Mouse (Mus musculus): ENCODE results near the gene Pacsin2. TPM values are rescaled to one million over a fixed set of nuclear protein-coding genes. Genes with fewer than 3 reads are reported as not detected.

The Pacsin2 gene
- polyA plus RNA-seq, 1 experiment from 2014 or later = 59.3 TPM

GRCm38 (mm10) chr15:83344956-83345355 is 119.5 kb downstream of the Pacsin2 start:
- WGBS = 37% methylated on average over 7 of the region's 7 CpGs
- 0 out of 2 replicates have a peak overlapping the region, but pooled peaks have one; percentile 15 for H3K4me2 ChIP-seq
- no peak overlapping the region for H3K9ac ChIP-seq
- H3K36me3 ChIP-seq = peaks cover 18% of the 10 kb centered on the region
- H3K27ac ChIP-seq = peak overlapping the region; percentile 88
- peaks cover 32% of the 10 kb centered on the region for H3K4me1 ChIP-seq (replicated peaks)
- no peaks in the 10 kb centered on the region for H3K9me3 ChIP-seq (replicated peaks)
- no peaks in the 10 kb centered on the region for H3K27me3 ChIP-seq
- ATAC-seq (replicated peaks; ENCODE audit: insufficient number of reproducible peaks, insufficient read depth, low FRiP score, low read depth) = peak; percentile 81
- H3K4me3 ChIP-seq = no peak overlapping the region

GRCm38 (mm10) chr15:83344157-83344556 is 120.2 kb downstream of the Pacsin2 start:
- H3K9me3 ChIP-seq (replicated peaks) = no peaks in the 10 kb centered on the region
- peaks cover 18% of the 10 kb centered on the region for H3K36me3 ChIP-seq
- H3K4me2 ChIP-seq = no peak overlapping the region
- H3K27ac ChIP-seq = peak overlapping the region; percentile 88
- H3K4me3 ChIP-seq = no peak overlapping the region
- WGBS = 33% methylated on average over 7 of the region's 7 CpGs
- ATAC-seq (replicated peaks; ENCODE audit: insufficient number of reproducible peaks, insufficient read depth, low FRiP score, low read depth) = peak; percentile 20; the same call in 1 of the 2 replicates
- H3K9ac ChIP-seq = no peak overlapping the region
- H3K27me3 ChIP-seq = no peaks in the 10 kb centered on the region
- H3K4me1 ChIP-seq (replicated peaks) = peaks cover 29% of the 10 kb centered on the region

GRCm38 (mm10) chr15:83338908-83339307 is 125.5 kb downstream of the Pacsin2 start:
- H3K4me3 ChIP-seq = no peak overlapping the region
- H3K4me2 ChIP-seq = no peak overlapping the region
- peaks cover 56% of the 10 kb centered on the region for H3K36me3 ChIP-seq
- no peaks in the 10 kb centered on the region for H3K9me3 ChIP-seq (replicated peaks)
- ATAC-seq (replicated peaks; ENCODE audit: insufficient number of reproducible peaks, insufficient read depth, low FRiP score, low read depth) = no peak
- 86% methylated on average over 6 of the region's 6 CpGs for WGBS
- H3K27me3 ChIP-seq = no peaks in the 10 kb centered on the region
- no peak overlapping the region for H3K27ac ChIP-seq
- H3K4me1 ChIP-seq (replicated peaks) = peaks cover 6% of the 10 kb centered on the region
- no peak overlapping the region for H3K9ac ChIP-seq

DNA sequence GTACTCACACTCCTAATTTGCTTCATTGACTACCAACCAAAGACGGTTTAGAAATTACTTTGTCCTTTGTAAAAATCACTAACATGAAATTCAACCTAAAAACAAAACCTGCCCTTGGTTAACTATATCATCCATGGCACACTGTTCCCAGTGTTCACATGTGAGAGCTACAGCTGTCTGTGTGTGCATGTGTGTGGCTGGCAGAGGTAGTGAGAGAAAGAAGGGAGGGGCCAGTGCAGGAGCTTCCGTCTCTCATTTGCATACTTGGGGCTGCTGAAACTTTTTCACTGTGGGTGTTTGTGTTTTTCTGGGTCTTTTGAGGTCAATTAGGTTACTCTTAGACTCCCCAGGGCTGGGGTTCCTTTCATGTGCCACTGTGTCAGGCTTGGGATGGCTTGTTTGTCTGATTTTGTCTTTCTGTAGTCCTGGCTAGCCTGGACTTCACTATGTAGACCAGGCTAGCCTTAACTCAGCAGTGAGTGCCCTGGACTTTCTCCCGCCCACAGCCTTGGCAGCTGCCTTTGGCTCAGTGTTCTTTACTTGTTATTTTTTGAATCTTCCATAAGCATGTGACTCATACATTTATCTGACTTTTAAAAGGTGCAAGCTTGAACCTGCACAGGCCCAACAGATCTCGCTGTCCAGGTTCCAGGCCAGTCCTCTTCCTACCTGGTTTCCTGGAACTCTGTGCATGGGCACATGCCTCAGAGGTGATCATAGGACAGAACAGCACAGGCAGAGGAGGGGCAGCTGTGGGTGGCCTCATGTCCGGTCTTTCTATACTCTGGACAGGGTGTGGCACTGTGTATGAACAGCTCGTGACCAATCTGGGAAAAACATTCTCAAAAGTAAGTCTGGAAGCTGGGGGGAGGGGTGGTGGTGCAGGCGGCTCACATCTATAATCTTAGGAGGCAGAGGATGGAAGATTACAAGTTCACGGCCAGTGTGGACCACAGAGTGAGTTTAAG is 126.2 kb downstream of the Pacsin2 start:
- H3K9ac ChIP-seq = no peak overlapping the region
- H3K27ac ChIP-seq = no peak overlapping the region
- WGBS = 72% methylated on average over 8 of the region's 8 CpGs
- ATAC-seq (replicated peaks; ENCODE audit: insufficient number of reproducible peaks, insufficient read depth, low FRiP score, low read depth) = no peak
- H3K4me1 ChIP-seq (replicated peaks) = peaks cover 3% of the 10 kb centered on the region; the same call in 1 of the 2 replicates
- peaks cover 61% of the 10 kb centered on the region for H3K36me3 ChIP-seq
- H3K27me3 ChIP-seq = no peaks in the 10 kb centered on the region
- no peak overlapping the region for H3K4me2 ChIP-seq
- H3K4me3 ChIP-seq = no peak overlapping the region
- no peaks in the 10 kb centered on the region for H3K9me3 ChIP-seq (replicated peaks)

DNA sequence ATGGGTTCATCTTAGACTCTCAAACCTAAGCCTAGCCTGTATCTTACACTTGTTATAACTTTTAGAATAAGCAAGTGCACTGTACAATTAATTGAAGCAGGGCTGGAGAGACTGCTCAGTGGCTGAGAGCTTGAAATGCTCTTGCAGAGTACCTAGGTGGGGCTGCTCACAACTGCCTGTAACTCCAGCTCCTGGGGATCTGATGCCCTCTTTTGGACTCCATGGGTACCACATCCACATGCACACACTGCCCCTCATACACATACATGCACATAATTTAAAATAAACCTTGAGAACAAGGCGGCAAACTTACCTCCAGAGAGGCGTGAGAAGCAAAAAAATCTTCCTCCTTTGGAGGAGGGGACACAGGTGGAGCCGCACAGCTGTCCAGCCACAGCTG is 132.0 kb downstream of the Pacsin2 start:
- Histone ChIP-seq H3K36me3 (peaks cover 59% of the 10 kb centered on the region), H3K4me1 (replicated peaks) (no peaks in the 10 kb centered on the region), H3K27me3 (no peaks in the 10 kb centered on the region), H3K9me3 (replicated peaks) (no peaks in the 10 kb centered on the region), H3K9ac (no peak overlapping the region), H3K4me2 (no peak overlapping the region), H3K4me3 (no peak overlapping the region), H3K27ac (no peak overlapping the region)
- ATAC-seq (replicated peaks; ENCODE audit: insufficient number of reproducible peaks, insufficient read depth, low FRiP score, low read depth) = no peak
- 83% methylated on average over 3 of the region's 3 CpGs for WGBS

DNA sequence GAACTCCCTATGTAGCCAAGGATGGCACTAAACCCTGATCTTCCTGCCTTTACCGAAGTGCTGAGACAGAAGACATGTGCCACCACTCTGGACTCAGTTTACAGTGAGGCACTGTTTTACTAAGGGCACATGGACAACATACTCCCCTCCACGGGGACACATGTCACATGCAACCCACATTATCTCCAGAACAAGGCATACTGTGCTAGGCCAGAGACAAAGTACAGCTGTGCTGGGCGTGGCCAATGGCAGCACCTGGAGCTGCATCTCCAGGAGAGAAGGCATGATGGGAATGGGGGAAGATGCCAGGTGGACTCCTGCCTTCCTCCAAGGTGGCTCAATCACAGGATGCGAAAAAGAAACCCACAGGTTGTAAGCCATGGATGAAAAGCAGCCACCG is 135.5 kb downstream of the Pacsin2 start:
- H3K4me3 ChIP-seq = no peak overlapping the region
- H3K9me3 ChIP-seq (replicated peaks) = no peaks in the 10 kb centered on the region
- H3K9ac ChIP-seq = no peak overlapping the region
- no peaks in the 10 kb centered on the region for H3K27me3 ChIP-seq
- H3K4me1 ChIP-seq (replicated peaks) = peaks cover 3% of the 10 kb centered on the region; the same call in 1 of the 2 replicates
- no peak overlapping the region for H3K4me2 ChIP-seq
- peaks cover 46% of the 10 kb centered on the region for H3K36me3 ChIP-seq
- WGBS = 86% methylated on average over 5 of the region's 5 CpGs
- no peak overlapping the region for H3K27ac ChIP-seq
- ATAC-seq (replicated peaks; ENCODE audit: insufficient number of reproducible peaks, insufficient read depth, low FRiP score, low read depth) = no peak

Other genes starting within 250 kb of the Pacsin2 start
- gene A4galt, start 212.8 kb downstream of the Pacsin2 start, polyA plus RNA-seq (2015; fragmentation: Nextera tagmentation; extraction: Ambion mirVana) = 1.3 and 1.6 TPM in 2 replicates
- 37.7 and 40.1 TPM in 2 replicates for gene Arfgap3, start 114.4 kb downstream of the Pacsin2 start, polyA plus RNA-seq (2015; fragmentation: Nextera tagmentation; extraction: Ambion mirVana)
- 22.9 and 23.4 TPM in 2 replicates for gene Ttll1, start 46.3 kb upstream of the Pacsin2 start, polyA plus RNA-seq (2015; fragmentation: Nextera tagmentation; extraction: Ambion mirVana)
- 24.0 and 24.5 TPM in 2 replicates for gene Bik, start 62.3 kb upstream of the Pacsin2 start, polyA plus RNA-seq (2015; fragmentation: Nextera tagmentation; extraction: Ambion mirVana)
- 149 and 164 TPM in 2 replicates for gene Tspo, start 99.0 kb upstream of the Pacsin2 start, polyA plus RNA-seq (2015; fragmentation: Nextera tagmentation; extraction: Ambion mirVana)
- 25.8 and 30.5 TPM in 2 replicates for gene Mcat, start 99.2 kb upstream of the Pacsin2 start, polyA plus RNA-seq (2015; fragmentation: Nextera tagmentation; extraction: Ambion mirVana)
- gene Ttll12, start 130.6 kb upstream of the Pacsin2 start, polyA plus RNA-seq (2015; fragmentation: Nextera tagmentation; extraction: Ambion mirVana) = 14.4 and 22.6 TPM in 2 replicates

Data from heart, embryonic 15.5 days (tissue).